Mouse (Mus musculus) liver, embryonic 11.5 days (tissue): Measurements from ENCODE around the gene Chpt1. TPM values are rescaled to one million over a fixed set of nuclear protein-coding genes. Genes with fewer than 3 reads are reported as not detected.
"Not testable (repeated sequence)": the region's sequence is repeated elsewhere in the genome, so short reads cannot be mapped to it uniquely, and the experiment has no call there.

ENCODE experiments used
- ATAC-seq: fragments of 200-750 bp; cut with Nextera tagmentation; replicated peaks from 2 replicates; pipeline ENCODE4 v1.8.0; 2017; ENCODE audit warnings: moderate number of reproducible peaks, mild to moderate bottlenecking, moderate TSS enrichment, moderate library complexity; ENCODE audit not compliant: low FRiP score
- DNase-seq: peaks from one replicate; pipeline ENCODE4 v3.0.0-alpha.2; 2017; ENCODE audit warnings: low spot score
- H3K27ac ChIP-seq: fragments of 300-500 bp; sonication (generic); 2 replicates; pipeline ENCODE4 v1.5.1; 2014; ENCODE audit warnings: mild to moderate bottlenecking, low read depth, low read length, control low read depth
- H3K27me3 ChIP-seq: fragments of 300-500 bp; sonication (generic); replicated peaks from 2 replicates; pipeline ENCODE4 v1.6.1; 2014; ENCODE audit warnings: low read length, mixed read lengths; ENCODE audit not compliant: control insufficient read depth, insufficient read depth
- H3K36me3 ChIP-seq: fragments of 300-500 bp; sonication (generic); 2 replicates; pipeline ENCODE4 v1.6.1; 2014; ENCODE audit warnings: mild to moderate bottlenecking, low read length, moderate library complexity, mixed read lengths; ENCODE audit not compliant: control insufficient read depth, insufficient read depth
- H3K4me1 ChIP-seq: fragments of 300-500 bp; sonication (generic); replicated peaks from 2 replicates; pipeline ENCODE4 v1.6.1; 2014; ENCODE audit warnings: low read length, mixed read lengths; ENCODE audit not compliant: control insufficient read depth, insufficient read depth
- H3K4me2 ChIP-seq: fragments of 300-500 bp; sonication (generic); 2 replicates; pipeline ENCODE4 v1.6.1; 2014; ENCODE audit warnings: mild to moderate bottlenecking, control low read depth, moderate library complexity
- H3K4me3 ChIP-seq: fragments of 300-500 bp; sonication (generic); 2 replicates; pipeline ENCODE4 v1.5.1; 2014; ENCODE audit warnings: low read depth, low read length, control low read depth
- H3K9ac ChIP-seq: fragments of 300-500 bp; sonication (generic); 2 replicates; pipeline ENCODE4 v1.6.1; 2014; ENCODE audit warnings: low read depth, low read length, control low read depth
- H3K9me3 ChIP-seq: fragments of 300-500 bp; sonication (generic); 2 replicates; pipeline ENCODE4 v1.6.1; 2016; ENCODE audit warnings: low read length, inconsistent platforms, mixed read lengths; ENCODE audit not compliant: control insufficient read depth
- WGBS: fragments of 180-500 bp; shearing (Covaris S2); extraction: QIAGEN DNeasy Blood & Tissue Kit; methylation state at CpG from one replicate; pipeline ENCODE4 v1.1.7; 2014; 5-methylcytosine and 5-hydroxymethylcytosine counted together
- polyA plus RNA-seq: library from polyadenylated mRNA; unstranded; fragments of >200 nt; fragmentation: Nextera tagmentation; extraction: Ambion mirVana; gene quantifications from 2 replicates; pipeline ENCODE4 v1.2.1, GENCODE M21; 2014

Chpt1 gene
- polyA plus RNA-seq, 1 experiment from 2014 or later = 12.0 TPM

GRCm38 (mm10) chr10:88482866-88483265 is 21.0 kb downstream of the Chpt1 start:
- WGBS = 86% methylated on average over 10 of the region's 10 CpGs
- H3K4me3 ChIP-seq, H3K9ac ChIP-seq, H3K4me1 ChIP-seq, ATAC-seq, H3K27ac ChIP-seq, H3K36me3 ChIP-seq, DNase-seq, H3K4me2 ChIP-seq, H3K9me3 ChIP-seq, H3K27me3 ChIP-seq: not testable (repeated sequence)

DNA sequence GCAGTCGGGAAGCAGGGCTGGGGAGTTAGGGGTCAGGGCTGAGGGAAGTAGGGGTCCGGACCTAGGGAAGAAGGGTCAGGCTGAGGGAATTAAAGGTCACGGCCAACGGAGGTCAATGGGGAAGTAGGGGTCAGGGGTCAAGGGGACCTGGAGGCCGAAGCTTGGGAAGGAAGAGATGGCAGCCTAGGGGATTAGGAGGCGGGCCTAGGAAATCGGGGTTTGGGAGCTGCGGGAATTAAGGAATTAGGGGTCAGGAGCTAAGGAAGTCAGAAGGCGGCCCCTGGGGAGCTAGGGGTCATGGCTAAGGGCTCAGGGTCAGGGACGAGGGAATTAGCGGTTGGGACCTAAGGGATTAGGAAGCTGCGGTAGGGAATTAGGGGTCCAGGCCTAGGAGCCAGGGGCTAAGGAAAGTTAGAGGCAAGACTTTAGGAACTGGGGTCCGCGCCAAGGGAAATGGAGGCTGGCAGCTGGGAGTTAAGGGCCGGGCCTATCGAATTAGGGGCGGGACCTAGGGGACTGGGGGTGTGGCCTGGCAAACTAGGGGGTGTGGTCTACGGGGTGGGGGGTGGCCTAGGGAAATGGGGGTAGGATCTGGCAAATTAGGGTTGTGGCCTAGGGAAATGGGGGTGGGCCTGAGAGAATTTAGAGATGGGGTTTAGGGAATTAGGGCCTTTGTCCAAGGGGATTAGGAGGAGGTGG is 43.6 kb downstream of the Chpt1 start:
- ATAC-seq (no peak; the same call in 1 of the 2 replicates), DNase-seq (no peak)
- H3K4me2 ChIP-seq = no peak overlapping the region
- no peaks in the 10 kb centered on the region for H3K4me1 ChIP-seq
- H3K4me3 ChIP-seq = no peak overlapping the region
- H3K9me3 ChIP-seq = no peaks in the 10 kb centered on the region
- no peaks in the 10 kb centered on the region for H3K36me3 ChIP-seq
- H3K27ac ChIP-seq = no peak overlapping the region
- H3K27me3 ChIP-seq = no peaks in the 10 kb centered on the region
- H3K9ac ChIP-seq = no peak overlapping the region
- 72% methylated on average over 18 of the region's 18 CpGs for WGBS

GRCm38 (mm10) chr10:88459502-88459992 is 44.3 kb downstream of the Chpt1 start, which contains the start of gene Sycp3:
TSS of gene Sycp3 (plus strand) at chr10:88459569.
- Histone ChIP-seq H3K4me2 (no peak within 1 kb of the TSS), H3K36me3 (no peaks in the 10 kb centered on the region), H3K27me3 (no peaks in the 10 kb centered on the region), H3K4me3 (no peak within 1 kb of the TSS), H3K27ac (no peak within 1 kb of the TSS), H3K9me3 (no peaks in the 10 kb centered on the region), H3K4me1 (no peaks in the 10 kb centered on the region), H3K9ac (no peak within 1 kb of the TSS)
- 75% methylated on average over 33 of the region's 33 CpGs for WGBS
- DNase-seq (no peak), ATAC-seq (peak; percentile 47; the same call in 1 of the 2 replicates)

DNA sequence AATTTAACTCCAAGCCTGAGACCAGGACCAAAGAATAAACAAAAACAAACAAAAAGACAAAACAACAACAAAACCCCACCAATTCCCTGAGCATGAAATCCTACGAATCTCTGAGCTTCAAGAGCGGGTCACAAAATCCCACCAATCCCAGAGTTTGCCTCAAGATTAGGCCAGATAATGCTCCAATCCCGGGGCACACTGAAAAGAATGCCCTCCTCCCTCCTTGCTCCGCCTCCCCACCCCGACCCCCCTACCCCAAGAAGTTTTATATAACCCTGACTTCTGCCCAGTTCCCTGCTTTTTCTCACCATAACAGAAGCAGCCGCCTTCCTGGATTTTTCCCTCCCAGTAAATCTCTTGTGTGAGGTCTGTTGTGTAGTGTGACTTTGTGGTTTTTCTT is 46.1 kb downstream of the Chpt1 start:
- DNase-seq = no peak
- 44% methylated on average over 6 of the region's 6 CpGs for WGBS
- Histone ChIP-seq H3K27ac (no peak overlapping the region), H3K27me3 (no peaks in the 10 kb centered on the region), H3K4me2 (no peak overlapping the region), H3K36me3 (no peaks in the 10 kb centered on the region), H3K4me3 (no peak overlapping the region), H3K4me1 (no peaks in the 10 kb centered on the region), H3K9ac (no peak overlapping the region), H3K9me3 (no peaks in the 10 kb centered on the region)
- no peak for ATAC-seq

DNA sequence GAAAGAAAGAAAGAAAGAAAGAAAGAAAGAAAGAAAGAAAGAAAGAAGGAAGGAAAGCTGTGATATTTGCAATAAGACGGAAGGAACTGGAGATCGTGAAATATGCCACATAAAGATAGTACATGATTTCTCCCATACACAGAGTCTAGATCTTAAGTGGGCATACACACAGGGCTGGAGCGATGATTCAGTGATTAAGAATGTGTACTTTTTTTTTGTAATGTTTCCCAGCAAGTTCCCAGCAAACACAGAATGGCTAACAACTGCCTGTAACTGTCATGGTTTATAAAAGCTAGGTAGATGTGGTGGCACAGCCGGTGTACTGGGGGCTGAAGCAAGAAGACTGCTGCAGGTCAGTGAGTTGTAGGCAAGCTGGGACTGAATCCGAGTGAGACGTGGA is 51.9 kb downstream of the Chpt1 start:
- Histone ChIP-seq H3K9me3 (no peaks in the 10 kb centered on the region), H3K27me3 (no peaks in the 10 kb centered on the region), H3K4me3 (no peak overlapping the region), H3K27ac (no peak overlapping the region), H3K9ac (no peak overlapping the region), H3K4me2 (no peak overlapping the region), H3K36me3 (no peaks in the 10 kb centered on the region), H3K4me1 (no peaks in the 10 kb centered on the region)
- WGBS = 88% methylated on average over 6 of the region's 6 CpGs
- no peak for DNase-seq
- no peak for ATAC-seq

DNA sequence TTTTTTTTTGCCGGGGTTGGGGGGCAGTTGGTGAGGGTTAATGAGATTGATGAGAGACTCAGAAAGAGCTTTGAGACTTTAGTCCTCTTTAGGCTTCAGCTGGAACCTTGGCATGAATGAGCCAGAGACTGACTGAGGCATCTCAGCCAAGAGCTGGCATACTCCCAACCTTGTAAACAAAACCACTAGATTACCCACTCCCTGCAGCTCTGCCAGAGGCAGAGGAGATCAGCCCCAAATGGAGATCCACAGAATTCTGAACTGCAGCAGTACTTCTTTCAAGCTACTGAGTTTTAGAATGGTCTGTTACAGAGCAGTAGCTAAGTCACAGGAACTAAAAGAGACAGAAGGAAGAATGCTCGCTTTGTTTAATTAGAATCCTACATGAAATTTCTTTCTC is 52.7 kb downstream of the Chpt1 start:
- no peak overlapping the region for H3K4me3 ChIP-seq
- H3K4me2 ChIP-seq = no peak overlapping the region
- H3K27me3 ChIP-seq = no peaks in the 10 kb centered on the region
- no peaks in the 10 kb centered on the region for H3K36me3 ChIP-seq
- DNase-seq (no peak), ATAC-seq (no peak)
- H3K9me3 ChIP-seq = no peaks in the 10 kb centered on the region
- 75% methylated on average over 2 of the region's 2 CpGs for WGBS
- no peak overlapping the region for H3K27ac ChIP-seq
- H3K4me1 ChIP-seq = no peaks in the 10 kb centered on the region
- no peak overlapping the region for H3K9ac ChIP-seq

- ATAC-seq (no peak), DNase-seq (no peak)
- Histone ChIP-seq H3K9ac (no peak overlapping the region), H3K4me3 (no peak overlapping the region), H3K27me3 (no peaks in the 10 kb centered on the region), H3K27ac (no peak overlapping the region), H3K4me2 (no peak overlapping the region), H3K36me3 (peaks cover 4% of the 10 kb centered on the region), H3K4me1 (no peaks in the 10 kb centered on the region), H3K9me3 (no peaks in the 10 kb centered on the region)
- 86% methylated on average over 6 of the region's 6 CpGs for WGBS
These were observed 62.6 kb downstream of the Chpt1 start for GRCm38 (mm10) chr10:88441224-88441623.

GRCm38 (mm10) chr10:88427998-88428397 is 75.9 kb downstream of the Chpt1 start:
- Histone ChIP-seq H3K4me2 (no peak overlapping the region), H3K36me3 (peaks cover 9% of the 10 kb centered on the region; the same call in 1 of the 2 replicates), H3K27me3 (no peaks in the 10 kb centered on the region), H3K4me3 (no peak overlapping the region), H3K9me3 (no peaks in the 10 kb centered on the region), H3K27ac (no peak overlapping the region), H3K4me1 (no peaks in the 10 kb centered on the region), H3K9ac (no peak overlapping the region)
- ATAC-seq (no peak), DNase-seq (no peak)
- WGBS = 92% methylated on average over 6 of the region's 6 CpGs

DNA sequence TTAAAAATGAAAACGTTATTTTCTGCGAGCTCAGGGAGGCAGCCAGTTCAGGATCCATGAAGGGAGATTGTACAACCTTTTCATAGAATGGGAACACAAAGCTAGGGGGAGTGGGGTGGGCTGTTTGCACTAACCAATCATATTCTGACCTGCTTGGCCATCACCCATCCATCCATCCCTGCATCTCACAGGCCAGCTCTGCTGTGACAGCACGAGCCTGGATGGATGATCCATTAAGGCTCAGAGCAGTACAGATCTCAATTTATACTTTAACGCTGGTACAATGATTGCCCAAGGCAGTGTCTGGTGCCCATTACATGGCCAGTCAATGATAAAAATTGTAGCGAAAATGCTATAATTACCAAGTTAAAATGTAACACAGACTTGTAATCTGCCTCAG is 77.0 kb downstream of the Chpt1 start:
- Histone ChIP-seq H3K27me3 (no peaks in the 10 kb centered on the region), H3K4me2 (no peak overlapping the region), H3K4me3 (no peak overlapping the region), H3K9ac (no peak overlapping the region), H3K36me3 (peaks cover 8% of the 10 kb centered on the region; the same call in 1 of the 2 replicates), H3K4me1 (no peaks in the 10 kb centered on the region), H3K9me3 (no peaks in the 10 kb centered on the region), H3K27ac (no peak overlapping the region)
- WGBS = 56% methylated on average over 5 of the region's 5 CpGs
- no peak; the same call in 1 of the 2 replicates for ATAC-seq
- DNase-seq = no peak
